Mouse (Mus musculus) C2C12 (cell line): ENCODE data around the gene Ndufb2.

Experiments
- CEBPB ChIP-seq: IDR thresholded peaks from one replicate; pipeline ENCODE4 v1.6.1; 2011; ENCODE audit warnings: low read depth, mild to moderate bottlenecking, control low read depth, moderate library complexity
- CTCF ChIP-seq: IDR thresholded peaks from one replicate; pipeline ENCODE4 v1.5.1; 2011; ENCODE audit not compliant: control insufficient read depth, insufficient read depth, insufficient read length
- FOSL1 ChIP-seq: IDR thresholded peaks from one replicate; pipeline ENCODE4 v1.8.0; 2011; ENCODE audit warnings: mild to moderate bottlenecking, low read length; ENCODE audit not compliant: poor library complexity, insufficient read depth, severe bottlenecking
- MAX ChIP-seq: IDR thresholded peaks from one replicate; pipeline ENCODE4 v1.6.1; 2011; ENCODE audit warnings: mild to moderate bottlenecking, control low read depth
- MYOD1 ChIP-seq: IDR thresholded peaks from one replicate; pipeline ENCODE4 v1.6.1; 2011; ENCODE audit warnings: low read depth; ENCODE audit not compliant: control insufficient read depth, insufficient read length
- MYOG ChIP-seq: IDR thresholded peaks from one replicate; pipeline ENCODE4 v1.6.1; 2011; ENCODE audit not compliant: control insufficient read depth, insufficient read length; ENCODE audit errors: extremely low read depth
- USF1 ChIP-seq: IDR thresholded peaks from one replicate; pipeline ENCODE4 v1.6.1; 2011; ENCODE audit warnings: low read depth, mild to moderate bottlenecking, control low read depth, moderate library complexity

DNA sequence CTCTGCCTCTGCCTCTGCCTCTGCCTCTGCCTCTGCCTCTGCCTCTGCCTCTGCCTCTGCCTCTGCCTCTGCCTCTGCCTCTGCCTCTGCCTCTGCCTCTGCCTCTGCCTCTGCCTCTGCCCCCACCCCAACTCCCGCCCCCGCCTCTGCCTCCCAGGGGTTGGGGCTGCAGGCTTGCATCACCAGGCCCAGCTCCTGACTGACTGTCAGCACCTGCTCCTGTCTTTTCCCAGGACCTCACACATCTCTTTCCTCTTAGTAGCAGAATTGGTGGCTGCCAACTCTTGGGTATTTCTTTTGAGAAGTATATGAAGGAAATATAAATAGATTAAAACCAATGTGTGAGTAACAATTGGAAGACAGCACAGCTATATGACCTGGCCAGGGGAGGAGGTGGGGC lies 11.8 kb upstream of the Ndufb2 start:
- TF ChIP-seq CTCF = no peak
- no peak for TF ChIP-seq FOSL1
- no peak for TF ChIP-seq MYOG
- no peak for TF ChIP-seq USF1
- no peak for TF ChIP-seq MAX
- no peak for TF ChIP-seq MYOD1
- TF ChIP-seq CEBPB = no peak
